Mouse (Mus musculus): ENCODE data around the gene Als2cr12.
"Not testable (repeated sequence)": the region's sequence is repeated elsewhere in the genome, so short reads cannot be mapped to it uniquely, and the experiment has no call there.

The Als2cr12 gene

GRCm38 (mm10) chr1:58614424-58614823 is 81.4 kb downstream of the Als2cr12 start:
- peak; percentile 23 for DNase-seq (ENCODE audit: extremely low read depth, low read depth)

GRCm38 (mm10) chr1:58613786-58614185 is 82.0 kb downstream of the Als2cr12 start:
- DNase-seq (ENCODE audit: extremely low read depth, low read depth), result peak; percentile 52

GRCm38 (mm10) chr1:58610611-58611010 is 85.2 kb downstream of the Als2cr12 start:
- no peak for DNase-seq (ENCODE audit: extremely low read depth, low read depth)

GRCm38 (mm10) chr1:58610166-58610565 is 85.6 kb downstream of the Als2cr12 start:
- no peak for DNase-seq (ENCODE audit: extremely low read depth, low read depth)

GRCm38 (mm10) chr1:58609591-58609990 is 86.2 kb downstream of the Als2cr12 start:
- DNase-seq (ENCODE audit: extremely low read depth, low read depth), result not testable (repeated sequence)

GRCm38 (mm10) chr1:58603738-58604137 is 92.1 kb downstream of the Als2cr12 start:
- no peak for DNase-seq (ENCODE audit: extremely low read depth, low read depth)

- DNase-seq (ENCODE audit: extremely low read depth, low read depth), result no peak
These were observed 93.1 kb downstream of the Als2cr12 start for GRCm38 (mm10) chr1:58602681-58603080.
